Mouse (Mus musculus) gastrocnemius, adult 2 months (tissue): ENCODE data around the gene Col4a4. TPM values are rescaled to one million over a fixed set of nuclear protein-coding genes. Genes with fewer than 3 reads are reported as not detected.
A peak's percentile ranks its signal among the peaks of the same experiment; 100 is the strongest.

Experiments used
- DNase-seq: peaks from one replicate; pipeline ENCODE4 v3.0.0; 2022
- H3K27ac ChIP-seq: fragments of 200-600 bp; 2 replicates; pipeline ENCODE4 v1.8.1; 2022; ENCODE audit warnings: mild to moderate bottlenecking
- H3K4me3 ChIP-seq: fragments of 200-600 bp; 2 replicates; pipeline ENCODE4 v1.8.1; 2022; ENCODE audit warnings: mild to moderate bottlenecking, moderate library complexity
- CTCF ChIP-seq: fragments of 200-600 bp; IDR thresholded peaks from 2 replicates; pipeline ENCODE4 v1.8.1; 2022; ENCODE audit warnings: antibody characterized with exemption, mild to moderate bottlenecking, moderate library complexity
- intact Hi-C: fragments of 180-260 bp; cut with DNase I; formaldehyde crosslinking; loops from one replicate; pipeline ENCODE4 v1.15.1; 2025
- total RNA-seq, 2 experiments: library from RNA; stranded (reverse); gene quantifications; 2 replicates each; pipeline ENCODE4 v1.2.3; 2021

The Col4a4 gene
- total RNA-seq, 2 experiments from 2014 or later: 1.1 to 1.6 TPM

GRCm38 (mm10) chr1:82459926-82460325 is 126.7 kb downstream of the Col4a4 start:
- Histone ChIP-seq H3K27ac (no peak overlapping the region), H3K4me3 (no peak overlapping the region)
- no peak for DNase-seq
- intact Hi-C loops: no loop called here
- TF ChIP-seq CTCF: no peak

GRCm38 (mm10) chr1:82459350-82459749 is 127.3 kb downstream of the Col4a4 start:
- intact Hi-C loops: no loop called here
- Histone ChIP-seq H3K27ac (no peak overlapping the region), H3K4me3 (no peak overlapping the region)
- TF ChIP-seq CTCF: no peak
- no peak for DNase-seq

DNA sequence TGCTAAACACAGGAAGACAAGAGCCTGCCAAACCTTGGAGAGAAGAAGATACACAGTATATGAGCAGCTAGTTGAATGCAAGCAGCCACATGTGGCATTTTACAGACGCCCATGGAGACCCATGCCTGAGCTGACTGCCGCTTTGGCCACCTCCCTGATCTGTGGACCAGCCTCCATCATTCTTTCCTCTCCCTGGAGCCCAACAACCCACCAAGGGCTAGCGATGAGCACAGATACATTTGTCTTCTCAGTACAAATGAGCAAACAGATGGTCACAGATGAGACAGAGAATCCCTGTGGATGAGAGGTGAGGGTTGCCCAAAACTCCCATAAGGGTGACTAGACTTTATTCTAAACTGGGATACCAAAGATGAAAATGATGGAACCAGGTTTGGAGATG is 132.6 kb downstream of the Col4a4 start:
- TF ChIP-seq CTCF: no peak
- no peak overlapping the region for H3K4me3 ChIP-seq
- DNase-seq: no peak
- no peak overlapping the region for H3K27ac ChIP-seq
- intact Hi-C loops: no loop called here

GRCm38 (mm10) chr1:82451927-82452651 is 134.6 kb downstream of the Col4a4 start:
- intact Hi-C loops: no loop called here
- DNase-seq: no peak
- no peak for TF ChIP-seq CTCF

DNA sequence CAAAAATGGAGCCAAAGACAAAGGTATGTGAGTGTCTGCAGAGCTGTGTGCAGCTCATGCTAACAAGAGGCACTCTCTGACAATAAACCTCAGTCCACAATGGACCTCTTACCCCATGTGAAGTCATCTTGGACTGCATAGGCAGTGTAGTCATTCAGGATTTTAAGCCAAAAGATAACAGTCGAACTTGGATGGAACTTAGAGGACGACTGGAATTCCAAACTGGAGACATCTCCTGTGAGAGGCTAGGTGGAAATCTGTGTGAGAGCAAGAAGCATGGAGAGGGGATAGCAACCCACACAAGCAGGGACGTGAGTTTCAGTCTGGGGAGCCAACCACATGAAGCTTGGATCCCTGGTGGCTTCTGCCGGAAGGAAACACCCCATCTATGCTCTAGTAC is 136.8 kb downstream of the Col4a4 start:
- intact Hi-C loops: no loop called here

More at GRCm38 (mm10) chr1:82451927-82452651, 134.6 kb downstream of the Col4a4 start:
- no peak overlapping the region for H3K27ac ChIP-seq
- H3K4me3 ChIP-seq: no peak overlapping the region

GRCm38 (mm10) chr1:82446049-82446448 is 140.6 kb downstream of the Col4a4 start:
- DNase-seq: no peak
- no peak overlapping the region for H3K27ac ChIP-seq
- no peak for TF ChIP-seq CTCF
- H3K4me3 ChIP-seq: no peak overlapping the region
- intact Hi-C loops: no loop called here

More for the DNA sequence above, 136.8 kb downstream of the Col4a4 start:
- no peak for TF ChIP-seq CTCF
- no peak for DNase-seq
- H3K27ac ChIP-seq: no peak overlapping the region
- no peak overlapping the region for H3K4me3 ChIP-seq

DNA sequence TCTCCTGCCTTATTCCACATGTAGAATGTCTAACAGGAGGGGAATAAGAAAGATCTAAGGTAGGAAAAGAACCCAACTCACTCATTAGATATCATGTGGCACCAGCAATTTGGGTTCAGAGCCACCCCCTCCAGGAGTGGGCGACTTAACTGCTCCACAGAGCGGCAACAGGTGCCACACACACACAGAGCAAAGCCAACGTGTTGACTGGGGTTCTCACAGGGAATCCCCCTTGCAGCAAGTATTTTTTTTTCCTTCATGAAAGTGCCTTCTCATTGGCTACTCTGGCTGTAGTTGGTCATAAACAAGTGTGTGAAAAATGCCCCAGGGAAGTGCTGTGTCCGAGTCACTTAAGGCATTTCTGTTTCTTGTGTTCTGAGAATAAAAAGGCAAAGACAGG is 143.1 kb downstream of the Col4a4 start:
- Histone ChIP-seq H3K27ac (no peak overlapping the region), H3K4me3 (no peak overlapping the region)
- intact Hi-C loops: no loop called here
- no peak for TF ChIP-seq CTCF
- DNase-seq: no peak

DNA sequence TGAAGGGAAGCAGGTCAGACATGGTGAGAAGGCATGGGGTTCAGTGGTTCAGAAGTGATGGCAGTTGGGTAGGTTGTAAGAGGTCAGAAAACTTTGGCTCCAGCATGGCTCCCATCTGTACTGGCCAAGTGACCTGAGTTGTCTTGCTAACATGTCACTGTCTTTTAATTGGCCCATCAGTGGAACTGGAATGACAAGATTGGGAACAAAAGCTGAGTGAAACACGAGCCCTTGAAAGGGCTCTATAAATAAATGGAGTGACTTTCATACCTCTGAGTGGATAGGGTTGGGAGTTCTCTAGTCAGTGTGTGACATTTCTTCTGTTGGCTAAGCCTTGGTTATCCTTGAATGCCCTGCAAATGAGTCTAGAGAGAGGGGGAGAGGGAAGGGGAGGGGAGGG is 146.5 kb downstream of the Col4a4 start:
- intact Hi-C loops: loop anchor here (2.0 kb wide), 1 partner anchor 123 kb away; the partner anchor contains the start of gene Rhbdd1
- Histone ChIP-seq H3K4me3 (no peak overlapping the region), H3K27ac (peak overlapping the region; percentile 33)
- DNase-seq: peak; percentile 47
- no peak for TF ChIP-seq CTCF

DNA sequence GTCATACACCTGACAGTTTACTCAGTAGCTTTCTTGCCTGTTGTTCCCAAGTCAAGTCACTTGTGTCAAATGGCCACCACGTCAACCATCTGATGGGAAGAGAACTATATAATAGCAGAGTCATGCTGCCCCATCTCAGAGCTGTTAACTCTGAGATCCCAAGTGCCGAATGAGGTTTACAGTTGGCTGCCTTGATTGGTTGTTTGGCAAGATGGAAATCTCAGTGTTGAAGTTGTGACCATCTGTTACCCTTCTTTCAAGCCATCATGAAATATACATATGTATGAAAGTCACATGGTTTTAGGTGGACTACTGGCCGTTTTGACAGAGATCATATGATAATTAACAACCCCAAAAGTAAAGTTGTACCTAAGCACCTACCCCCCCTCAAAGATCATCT is 149.4 kb downstream of the Col4a4 start:
- TF ChIP-seq CTCF: no peak
- no peak for DNase-seq
- no peak overlapping the region for H3K27ac ChIP-seq
- intact Hi-C loops: loop anchor here (10.0 kb wide), 1 partner anchor 742 kb away; no protein-coding TSS in a partner anchor
- no peak overlapping the region for H3K4me3 ChIP-seq

DNA sequence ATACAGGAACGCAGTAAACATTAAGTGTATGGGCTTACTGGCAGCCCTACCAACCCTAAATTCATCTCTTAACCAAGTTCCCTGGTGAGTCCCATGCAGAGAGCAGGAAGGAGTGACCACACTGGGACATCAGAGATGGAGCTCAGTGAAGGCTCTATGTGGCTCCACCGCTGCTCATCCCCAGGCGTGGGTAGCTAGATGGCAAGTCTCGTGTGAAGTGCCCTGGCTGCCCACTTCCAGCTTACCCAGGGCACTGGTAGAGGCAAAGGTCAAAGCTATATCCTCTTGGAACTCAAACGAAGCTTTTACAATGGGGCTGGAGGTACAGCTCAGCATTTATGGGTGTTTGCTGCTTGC is 153.0 kb downstream of the Col4a4 start:
- no peak for DNase-seq
- no peak for TF ChIP-seq CTCF
- intact Hi-C loops: loop anchor here (5.0 to 10.0 kb wide), 4 partner anchors 141 to 1116 kb away; partner anchors contain the start of gene Irs1
- Histone ChIP-seq H3K27ac (no peak overlapping the region), H3K4me3 (no peak overlapping the region)

DNA sequence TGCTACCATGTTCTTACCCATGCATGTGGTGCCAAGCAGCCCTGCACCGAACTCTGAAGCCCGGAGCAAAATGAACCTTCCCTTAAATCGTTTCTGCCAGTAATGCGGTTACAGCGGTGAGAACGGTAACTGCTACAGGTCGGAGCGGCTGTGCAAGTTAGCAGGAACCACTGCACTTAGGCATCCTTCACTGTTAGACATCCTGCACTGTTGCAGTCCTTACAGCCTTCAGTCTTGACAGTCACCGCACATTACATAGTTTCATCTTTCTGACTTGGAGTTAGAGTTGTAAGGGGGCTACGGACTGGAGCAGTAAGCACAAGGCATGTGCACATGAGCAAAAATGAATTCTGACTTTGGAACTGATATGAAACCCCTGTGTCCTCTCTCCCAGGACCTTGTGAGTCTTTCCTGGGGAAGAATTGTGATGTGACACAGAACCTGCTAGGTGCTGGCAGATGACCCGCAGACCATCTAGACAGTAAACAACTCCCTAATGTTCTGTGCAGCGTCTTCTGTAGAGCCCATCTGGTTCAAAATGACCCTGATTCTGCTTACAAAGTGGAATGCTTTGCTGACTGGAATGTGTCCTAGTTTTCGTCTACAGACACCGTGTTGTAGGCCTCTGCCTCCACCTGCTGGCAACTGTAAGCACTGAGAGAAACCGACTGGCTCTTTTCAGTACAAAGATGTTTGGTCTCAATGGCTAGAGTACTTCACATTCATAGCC is 153.6 kb downstream of the Col4a4 start:
- H3K4me3 ChIP-seq: no peak overlapping the region; the same call in 1 of the 2 replicates
- peak overlapping the region; percentile 24; the same call in 1 of the 2 replicates for H3K27ac ChIP-seq
- no peak; the same call in 1 of the 2 replicates for TF ChIP-seq CTCF
- intact Hi-C loops: loop anchor here (5.0 to 10.0 kb wide), 4 partner anchors 141 to 1116 kb away; partner anchors contain the start of gene Irs1
- peak; percentile 70 for DNase-seq

DNA sequence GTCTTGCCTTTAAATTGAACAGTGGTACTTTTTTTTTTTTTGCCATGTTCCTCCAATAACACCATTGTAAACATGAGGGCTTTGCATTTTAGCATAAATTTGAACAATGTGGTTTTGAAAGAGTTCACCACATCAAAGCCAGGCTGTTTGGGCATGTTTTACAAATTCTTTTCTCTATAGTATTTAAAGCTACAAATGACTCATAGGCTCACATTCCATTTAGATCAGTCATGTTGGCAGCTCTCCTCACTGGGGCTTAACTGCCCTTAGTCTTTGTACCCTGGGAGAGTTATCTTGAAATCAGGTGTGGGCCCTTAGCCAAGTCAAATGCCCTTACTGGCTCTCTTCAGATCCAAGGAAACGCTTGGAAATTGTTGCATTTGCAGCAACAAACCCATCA is 157.6 kb downstream of the Col4a4 start:
- Histone ChIP-seq H3K4me3 (no peak overlapping the region), H3K27ac (no peak overlapping the region; the same call in 1 of the 2 replicates)
- no peak for TF ChIP-seq CTCF
- no peak for DNase-seq
- intact Hi-C loops: no loop called here

DNA sequence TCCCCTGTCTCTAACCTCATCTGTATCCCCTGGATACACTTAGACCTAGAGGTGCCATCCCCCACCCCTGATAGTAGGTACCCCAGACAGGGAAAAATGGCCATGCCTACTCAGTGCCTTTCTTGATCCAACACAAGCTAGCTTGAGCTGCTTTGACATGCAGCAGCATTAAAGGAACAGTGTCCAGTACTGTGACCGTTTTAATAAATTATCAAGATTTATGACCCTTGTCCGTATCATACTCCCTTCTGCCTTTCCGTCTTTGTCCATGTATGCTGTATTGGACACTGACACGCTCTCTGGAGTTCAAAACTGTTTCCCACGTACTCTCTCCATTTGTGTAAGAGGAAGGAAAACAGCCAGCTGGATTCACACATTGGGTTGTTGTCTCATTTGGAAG is 158.9 kb downstream of the Col4a4 start:
- no peak for DNase-seq
- no peak for TF ChIP-seq CTCF
- Histone ChIP-seq H3K27ac (no peak overlapping the region), H3K4me3 (no peak overlapping the region)
- intact Hi-C loops: no loop called here
